Mouse (Mus musculus) hindbrain, postnatal 0 days (tissue): ENCODE measurements at regions not wholly inside any gene's neighbourhood (a gene's known extent, or its start where the extent isn't known, plus 50 kb on each side); places are given as distances from the start of the nearest gene placed in this dataset.

Experiments used
- ATAC-seq: fragments of 200-750 bp; cut with Nextera tagmentation; 2 replicates; pipeline ENCODE4 v1.8.0; 2017; ENCODE audit warnings: mild to moderate bottlenecking, moderate TSS enrichment, moderate library complexity
- DNase-seq: peaks from one replicate; pipeline ENCODE4 v3.0.0-alpha.2; 2015; ENCODE audit warnings: low spot score
- H3K27ac ChIP-seq: fragments of 300-500 bp; sonication (generic); 2 replicates; pipeline ENCODE4 v1.5.1; 2014; ENCODE audit warnings: mild to moderate bottlenecking
- H3K27me3 ChIP-seq: fragments of 300-500 bp; sonication (generic); 2 replicates; pipeline ENCODE4 v1.6.1; 2014; ENCODE audit warnings: low read length, mixed read lengths; ENCODE audit not compliant: insufficient read depth
- H3K36me3 ChIP-seq: fragments of 300-500 bp; sonication (generic); 2 replicates; pipeline ENCODE4 v1.6.1; 2014; ENCODE audit warnings: low read length, mixed read lengths; ENCODE audit not compliant: insufficient read depth
- H3K4me1 ChIP-seq: fragments of 300-500 bp; sonication (generic); 2 replicates; pipeline ENCODE4 v1.6.1; 2014; ENCODE audit warnings: antibody characterized with exemption, low read length, mixed read lengths; ENCODE audit not compliant: insufficient read depth
- H3K4me2 ChIP-seq: fragments of 300-500 bp; sonication (generic); 2 replicates; pipeline ENCODE4 v1.6.1; 2014; ENCODE audit warnings: low read depth, mild to moderate bottlenecking, low read length, moderate library complexity, mixed read lengths
- H3K4me3 ChIP-seq: fragments of 300-500 bp; sonication (generic); 2 replicates; pipeline ENCODE4 v1.5.1; 2014; ENCODE audit warnings: low read length
- H3K9ac ChIP-seq: fragments of 300-500 bp; sonication (generic); replicated peaks from 2 replicates; pipeline ENCODE4 v1.6.1; 2014; ENCODE audit warnings: mild to moderate bottlenecking, low read length, moderate library complexity, mixed read lengths
- H3K9me3 ChIP-seq: fragments of 300-500 bp; sonication (generic); 2 replicates; pipeline ENCODE4 v1.6.1; 2016; ENCODE audit warnings: low read length, mixed read lengths
- CTCF ChIP-seq: IDR thresholded peaks from 2 replicates; pipeline ENCODE4 v1.5.1; 2016; ENCODE audit warnings: antibody characterized with exemption, control low read depth, low read depth
- WGBS: fragments of 180-500 bp; shearing (Covaris S2); extraction: QIAGEN DNeasy Blood & Tissue Kit; methylation state at CpG from one replicate; pipeline ENCODE4 v1.1.7; 2014; 5-methylcytosine and 5-hydroxymethylcytosine counted together

- WGBS: 41% methylated on average over 3 of the region's 3 CpGs
- no peak overlapping the region for H3K27ac ChIP-seq
- H3K36me3 ChIP-seq: no peaks in the 10 kb centered on the region
- no peak overlapping the region for H3K9ac ChIP-seq
- no peak for DNase-seq
- no peak overlapping the region for H3K4me3 ChIP-seq
- H3K4me1 ChIP-seq: no peaks in the 10 kb centered on the region
- TF ChIP-seq CTCF: no peak
- no peaks in the 10 kb centered on the region for H3K9me3 ChIP-seq
- no peak for ATAC-seq
- no peaks in the 10 kb centered on the region for H3K27me3 ChIP-seq
- no peak overlapping the region for H3K4me2 ChIP-seq
Measured at GRCm38 (mm10) chr1:83862128-83862527, 454.1 kb upstream of the Sphkap start.

- ATAC-seq (no peak), DNase-seq (no peak)
- no peaks in the 10 kb centered on the region for H3K9me3 ChIP-seq
- H3K4me1 ChIP-seq: no peaks in the 10 kb centered on the region
- no peak overlapping the region for H3K4me2 ChIP-seq
- H3K27me3 ChIP-seq: no peaks in the 10 kb centered on the region
- 93% methylated on average over 3 of the region's 3 CpGs for WGBS
- TF ChIP-seq CTCF: no peak
- H3K4me3 ChIP-seq: no peak overlapping the region
- H3K36me3 ChIP-seq: no peaks in the 10 kb centered on the region
- no peak overlapping the region for H3K27ac ChIP-seq
- H3K9ac ChIP-seq: no peak overlapping the region
Measured at GRCm38 (mm10) chr1:83859732-83860424, 451.9 kb upstream of the Sphkap start.

GRCm38 (mm10) chr1:83853996-83854395 is 446.0 kb upstream of the Sphkap start:
- DNase-seq: no peak

GRCm38 (mm10) chr1:83851081-83851480 is 443.1 kb upstream of the Sphkap start:
- H3K4me1 ChIP-seq: no peaks in the 10 kb centered on the region
- 71% methylated on average over 6 of the region's 6 CpGs for WGBS
- no peak overlapping the region for H3K9ac ChIP-seq
- H3K27me3 ChIP-seq: no peaks in the 10 kb centered on the region
- peak; percentile 25 for DNase-seq
- H3K36me3 ChIP-seq: no peaks in the 10 kb centered on the region
- no peak overlapping the region for H3K4me3 ChIP-seq
- TF ChIP-seq CTCF: no peak
- ATAC-seq: no peak
- no peaks in the 10 kb centered on the region for H3K9me3 ChIP-seq
- no peak overlapping the region for H3K4me2 ChIP-seq
- H3K27ac ChIP-seq: no peak overlapping the region

More at GRCm38 (mm10) chr1:83853996-83854395, 446.0 kb upstream of the Sphkap start:
- TF ChIP-seq CTCF: no peak
- WGBS: 94% methylated on average over 5 of the region's 5 CpGs
- Histone ChIP-seq H3K4me3 (no peak overlapping the region), H3K9ac (no peak overlapping the region), H3K4me2 (no peak overlapping the region), H3K36me3 (no peaks in the 10 kb centered on the region), H3K9me3 (no peaks in the 10 kb centered on the region), H3K27me3 (no peaks in the 10 kb centered on the region), H3K27ac (no peak overlapping the region), H3K4me1 (no peaks in the 10 kb centered on the region)
- ATAC-seq: no peak

GRCm38 (mm10) chr1:83848414-83848813 is 440.4 kb upstream of the Sphkap start:
- H3K4me3 ChIP-seq: no peak overlapping the region
- no peaks in the 10 kb centered on the region for H3K27me3 ChIP-seq
- no peak overlapping the region for H3K4me2 ChIP-seq
- WGBS: 98% methylated on average over 2 of the region's 2 CpGs
- TF ChIP-seq CTCF: no peak
- H3K4me1 ChIP-seq: no peaks in the 10 kb centered on the region
- H3K27ac ChIP-seq: no peak overlapping the region
- H3K9ac ChIP-seq: no peak overlapping the region
- no peak for ATAC-seq
- DNase-seq: no peak
- no peaks in the 10 kb centered on the region for H3K36me3 ChIP-seq
- H3K9me3 ChIP-seq: no peaks in the 10 kb centered on the region

GRCm38 (mm10) chr1:83847992-83848391 is 440.0 kb upstream of the Sphkap start:
- H3K27me3 ChIP-seq: no peaks in the 10 kb centered on the region
- no peaks in the 10 kb centered on the region for H3K36me3 ChIP-seq
- H3K27ac ChIP-seq: no peak overlapping the region
- H3K4me1 ChIP-seq: no peaks in the 10 kb centered on the region
- H3K4me3 ChIP-seq: no peak overlapping the region
- no peak for DNase-seq
- no peaks in the 10 kb centered on the region for H3K9me3 ChIP-seq
- H3K4me2 ChIP-seq: no peak overlapping the region
- 78% methylated on average over 5 of the region's 5 CpGs for WGBS
- no peak for ATAC-seq
- H3K9ac ChIP-seq: no peak overlapping the region
- TF ChIP-seq CTCF: no peak

GRCm38 (mm10) chr1:83844827-83845379 is 436.9 kb upstream of the Sphkap start:
- WGBS: 43% methylated on average over 4 of the region's 4 CpGs
- Histone ChIP-seq H3K27ac (no peak overlapping the region), H3K4me2 (no peak overlapping the region), H3K9ac (no peak overlapping the region), H3K4me3 (no peak overlapping the region), H3K4me1 (no peaks in the 10 kb centered on the region), H3K9me3 (no peaks in the 10 kb centered on the region), H3K36me3 (no peaks in the 10 kb centered on the region), H3K27me3 (no peaks in the 10 kb centered on the region)
- TF ChIP-seq CTCF: no peak
- ATAC-seq (peak; percentile 68; the same call in 1 of the 2 replicates), DNase-seq (peak; percentile 66)
